Mouse (Mus musculus) brown adipose tissue, adult 24 weeks (tissue): ENCODE data around the gene Kcnj14. TPM values are rescaled to one million over a fixed set of nuclear protein-coding genes. Genes with fewer than 3 reads are reported as not detected.

Experiments used
- H3K27ac ChIP-seq: fragments of 200-500 bp; replicated peaks from 2 replicates; pipeline ENCODE4 v1.5.1; 2012; ENCODE audit warnings: low read depth, mild to moderate bottlenecking, low read length
- H3K4me1 ChIP-seq: fragments of 200-500 bp; 2 replicates; pipeline ENCODE4 v1.6.1; 2012; ENCODE audit warnings: low read length, mixed read lengths; ENCODE audit not compliant: control insufficient read depth, insufficient read depth, insufficient read length
- H3K4me3 ChIP-seq: fragments of 200-500 bp; 2 replicates; pipeline ENCODE4 v1.5.1; 2012; ENCODE audit warnings: low read depth, mild to moderate bottlenecking, low read length, moderate library complexity; ENCODE audit not compliant: insufficient read depth
- polyA plus RNA-seq: library from polyadenylated mRNA; stranded (reverse); fragments of >200 nt; gene quantifications from 2 replicates; pipeline ENCODE4 v1.2.4, GENCODE M21; 2012; ENCODE audit not compliant: missing spikeins, insufficient read depth, insufficient read length

Kcnj14 gene
- polyA plus RNA-seq, 1 experiment = 1.1 TPM

DNA sequence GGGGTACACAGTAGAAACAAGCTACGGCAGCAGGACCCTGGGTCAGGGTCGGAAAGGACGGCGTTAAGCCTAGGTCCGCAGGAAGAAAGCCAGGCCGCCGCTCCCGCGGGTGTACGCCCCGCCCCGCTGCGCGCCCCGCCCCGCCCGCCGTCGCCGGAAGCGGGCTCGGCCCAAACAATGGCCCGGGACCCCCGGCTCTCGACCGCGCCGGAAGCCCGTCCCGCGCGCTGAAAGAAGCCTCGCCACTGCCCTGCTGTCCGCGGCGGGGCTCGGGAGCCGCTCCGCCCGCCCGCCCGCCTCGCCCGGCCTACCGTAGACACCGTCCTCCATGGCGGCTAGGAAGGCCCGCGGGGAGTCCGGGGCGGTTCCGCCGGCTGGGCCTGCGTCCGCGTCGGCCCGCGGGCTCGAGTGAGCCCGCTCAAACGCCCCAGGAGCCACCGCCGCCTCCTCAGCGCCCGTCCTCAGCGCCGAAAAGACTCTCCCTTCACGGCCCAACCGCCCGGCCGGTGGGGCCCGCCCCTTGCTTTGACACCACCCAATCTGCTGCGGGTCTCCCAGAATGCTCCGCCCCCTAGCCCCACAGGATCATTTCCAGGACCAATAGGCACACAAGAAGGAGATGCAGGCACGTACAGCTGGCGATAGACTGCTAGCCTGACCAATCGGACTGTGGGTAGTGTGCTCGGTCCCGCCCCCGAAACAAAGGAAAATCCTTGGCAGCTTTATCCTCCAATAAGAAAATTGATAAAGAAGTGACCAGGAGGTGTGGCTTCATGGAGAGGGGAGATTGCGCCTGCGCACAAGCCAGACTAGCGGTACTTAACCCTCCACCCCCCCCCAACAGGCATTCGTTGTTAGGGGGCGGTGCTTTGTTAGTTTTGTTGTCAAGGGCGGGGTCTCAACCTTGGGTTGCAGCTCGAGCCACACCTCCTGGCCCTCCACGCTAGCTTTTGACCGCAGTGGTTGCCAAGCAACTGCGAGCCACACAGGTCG lies 10.5 kb downstream of the Kcnj14 start, which contains the start of gene Cyth2:
Gene Cyth2, minus strand, starts transcription at position 795 of the 993 bp plus-strand sequence.
- Histone ChIP-seq H3K27ac (peak within 1 kb of the TSS; percentile 67), H3K4me3 (peak within 1 kb of the TSS; percentile 74), H3K4me1 (peaks cover 3% of the 10 kb centered on the region)

DNA sequence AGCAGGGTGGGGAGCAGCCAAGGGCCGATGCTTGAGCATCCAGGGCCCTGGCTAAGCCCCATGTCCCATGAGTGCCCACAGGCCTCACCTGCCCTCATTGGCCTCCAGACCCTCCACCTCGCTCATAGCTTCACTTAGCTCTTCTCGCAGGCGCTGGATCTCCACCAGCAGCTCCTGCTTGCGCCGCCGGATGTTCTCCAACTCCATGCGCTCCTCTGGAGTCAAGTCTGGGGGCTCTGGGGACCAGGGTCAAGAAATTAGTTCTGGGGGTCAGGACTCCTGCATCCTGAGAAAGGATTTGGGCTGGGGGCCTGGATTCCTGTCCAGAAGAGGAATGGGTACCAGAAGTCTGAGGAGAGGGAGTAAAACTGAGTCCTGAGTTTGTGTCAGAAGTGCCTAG lies 11.7 kb downstream of the Kcnj14 start:
- Histone ChIP-seq H3K4me1 (peaks cover 3% of the 10 kb centered on the region), H3K27ac (no peak overlapping the region), H3K4me3 (peak overlapping the region; percentile 74)

DNA sequence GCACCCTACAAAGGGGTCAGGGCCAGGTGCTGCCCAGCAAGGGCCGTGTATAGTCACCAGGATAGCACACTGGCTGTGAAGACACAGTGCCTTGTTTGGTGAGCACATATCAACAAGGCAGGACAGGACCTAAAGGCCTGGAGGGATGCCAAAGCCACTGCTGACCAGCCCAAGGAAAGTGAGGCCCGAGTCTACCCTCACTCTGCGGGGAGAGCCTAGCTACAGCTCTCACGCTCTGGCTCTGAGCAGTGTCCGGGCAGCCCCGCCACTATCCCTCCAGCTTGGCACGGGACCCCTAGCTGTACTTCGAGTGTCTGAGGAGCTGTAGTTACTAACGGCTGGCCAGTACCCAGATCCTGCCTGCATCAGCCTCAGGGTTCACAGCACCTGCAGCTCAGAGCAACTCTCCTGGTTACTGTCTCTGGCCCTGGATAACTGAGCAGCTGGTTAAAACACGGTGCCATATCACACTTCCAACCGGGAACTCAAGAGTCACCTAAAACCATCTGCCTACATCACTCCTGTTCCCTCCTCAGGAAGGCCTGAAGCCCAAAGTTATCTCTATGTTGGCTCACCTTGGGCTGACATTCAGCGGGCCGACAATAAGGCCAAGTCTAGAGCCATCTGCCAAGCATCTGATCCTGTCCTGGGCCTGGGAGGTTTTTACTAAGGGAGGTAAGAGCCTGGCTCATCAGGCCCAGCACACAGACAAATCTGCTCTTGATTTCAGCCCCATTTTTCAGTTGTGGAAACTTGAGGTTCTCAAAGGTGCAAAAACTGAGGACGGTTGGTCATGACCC lies 15.1 kb downstream of the Kcnj14 start:
- Histone ChIP-seq H3K27ac (no peak overlapping the region), H3K4me3 (no peak overlapping the region), H3K4me1 (peaks cover 3% of the 10 kb centered on the region)

DNA sequence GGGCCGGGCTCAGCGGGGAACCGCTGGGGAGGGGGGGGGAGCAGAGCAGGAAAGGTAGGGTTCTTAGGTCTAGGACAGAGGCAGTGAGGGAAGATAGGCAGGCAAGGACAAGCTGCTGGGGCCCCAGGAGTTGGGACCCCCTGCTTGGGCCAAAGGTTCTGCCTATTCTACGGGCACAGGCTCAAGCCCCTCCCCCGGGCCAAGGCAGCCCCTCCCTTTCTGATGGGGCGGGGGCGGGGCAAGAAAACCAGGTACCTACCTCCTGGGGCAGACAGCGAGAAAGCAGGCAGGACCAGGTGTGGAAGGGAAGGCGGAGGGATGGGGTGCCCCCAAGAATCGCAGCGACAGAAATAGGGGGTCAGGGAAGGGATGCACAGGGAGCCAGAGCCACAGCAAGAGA lies 16.1 kb downstream of the Kcnj14 start:
- H3K4me3 ChIP-seq = no peak overlapping the region
- H3K4me1 ChIP-seq = peaks cover 3% of the 10 kb centered on the region
- no peak overlapping the region for H3K27ac ChIP-seq

DNA sequence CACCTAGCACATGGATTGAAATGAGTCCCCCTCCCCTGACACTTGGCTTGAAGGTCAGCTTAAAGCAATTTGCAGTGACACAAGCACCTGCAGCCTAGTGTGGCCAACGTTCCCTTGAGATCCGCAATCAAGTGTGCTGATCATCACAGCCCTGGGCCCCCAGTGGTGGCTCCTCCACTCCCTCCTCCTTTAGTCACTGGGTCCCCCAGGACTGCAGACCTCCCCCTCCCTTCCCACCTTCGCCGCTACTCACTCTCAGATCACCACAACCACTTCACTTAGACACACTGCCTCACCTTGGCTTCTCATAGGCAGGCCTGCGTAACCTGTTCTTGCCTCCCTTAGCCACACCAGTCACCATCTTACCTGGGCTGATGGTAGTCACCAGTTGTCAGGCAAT lies 18.6 kb downstream of the Kcnj14 start:
- Histone ChIP-seq H3K4me1 (no peaks in the 10 kb centered on the region), H3K4me3 (no peak overlapping the region), H3K27ac (no peak overlapping the region)

DNA sequence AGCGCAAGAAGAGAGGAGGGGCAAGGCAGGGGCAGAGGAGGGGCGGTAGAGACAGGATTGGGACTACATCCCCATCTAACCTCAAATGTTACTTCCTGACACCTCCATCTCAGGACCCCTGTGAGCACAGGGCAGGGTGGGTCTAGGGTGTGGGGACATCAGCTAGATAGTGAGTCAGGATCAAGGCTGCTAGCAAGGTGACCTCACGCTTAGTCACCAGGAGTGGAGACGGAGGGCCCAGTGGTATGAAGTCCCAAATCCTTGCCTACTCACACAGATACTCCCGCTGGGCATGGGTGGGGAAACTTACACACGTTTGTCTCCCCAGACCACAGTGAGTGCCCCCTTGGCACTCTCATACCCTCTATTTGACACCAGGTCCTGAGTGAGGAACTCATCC lies 22.0 kb downstream of the Kcnj14 start:
- H3K4me1 ChIP-seq = no peaks in the 10 kb centered on the region
- H3K4me3 ChIP-seq = no peak overlapping the region
- H3K27ac ChIP-seq = no peak overlapping the region

DNA sequence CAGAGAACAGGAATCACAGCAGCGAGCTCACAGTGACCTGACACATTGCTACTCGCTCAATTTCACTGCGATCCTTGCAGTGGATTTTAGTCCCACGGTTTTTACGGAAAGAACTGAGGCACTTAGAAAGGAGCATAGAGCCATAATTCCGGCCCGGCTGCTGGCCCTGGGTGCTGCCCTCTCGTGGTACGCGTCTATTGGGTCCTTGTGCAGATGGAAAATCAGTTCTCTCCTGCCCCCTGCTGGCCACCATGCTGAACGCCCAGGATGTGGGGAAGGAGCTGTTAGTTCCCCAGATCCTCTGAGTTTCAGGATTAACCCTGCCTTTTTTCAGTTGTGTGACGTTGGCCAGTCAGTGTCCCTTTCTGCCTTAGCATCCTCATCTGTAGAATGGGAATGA lies 23.2 kb downstream of the Kcnj14 start:
- H3K27ac ChIP-seq = no peak overlapping the region
- no peaks in the 10 kb centered on the region for H3K4me1 ChIP-seq
- H3K4me3 ChIP-seq = peak overlapping the region; percentile 47

DNA sequence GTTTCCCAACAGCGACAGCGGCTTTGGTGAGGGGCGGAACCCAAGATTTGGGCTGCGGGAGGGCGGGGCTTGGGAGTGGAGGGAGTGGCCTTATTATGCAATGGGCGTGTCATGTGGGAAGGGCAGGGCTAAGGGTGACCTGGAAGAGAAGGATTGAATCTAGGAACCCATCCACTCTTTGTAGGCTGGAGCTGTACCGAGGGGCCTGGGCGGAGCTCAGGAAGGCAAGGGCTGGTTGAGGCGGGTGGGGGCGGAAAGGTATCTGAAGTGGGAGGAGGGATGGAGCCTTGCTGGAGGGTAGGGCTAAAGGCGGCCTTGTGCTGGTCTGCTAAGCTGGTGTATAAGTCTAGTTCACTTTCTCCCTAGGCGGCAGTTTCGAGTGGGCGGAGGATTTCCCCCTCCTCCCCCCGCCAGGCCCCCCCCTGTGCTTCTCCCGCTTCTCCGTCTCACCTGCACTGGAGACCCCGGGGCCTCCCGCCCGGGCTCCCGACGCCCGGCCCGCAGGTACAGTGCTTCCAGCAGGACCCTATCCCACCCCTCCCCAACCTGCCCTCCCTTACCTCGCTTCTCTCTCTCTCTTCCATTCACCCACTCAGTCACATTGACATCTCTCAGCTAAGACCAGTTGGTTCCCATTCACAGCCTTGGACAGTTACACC lies 23.9 kb downstream of the Kcnj14 start:
- Histone ChIP-seq H3K27ac (no peak overlapping the region), H3K4me3 (peak overlapping the region; percentile 57), H3K4me1 (no peaks in the 10 kb centered on the region)

DNA sequence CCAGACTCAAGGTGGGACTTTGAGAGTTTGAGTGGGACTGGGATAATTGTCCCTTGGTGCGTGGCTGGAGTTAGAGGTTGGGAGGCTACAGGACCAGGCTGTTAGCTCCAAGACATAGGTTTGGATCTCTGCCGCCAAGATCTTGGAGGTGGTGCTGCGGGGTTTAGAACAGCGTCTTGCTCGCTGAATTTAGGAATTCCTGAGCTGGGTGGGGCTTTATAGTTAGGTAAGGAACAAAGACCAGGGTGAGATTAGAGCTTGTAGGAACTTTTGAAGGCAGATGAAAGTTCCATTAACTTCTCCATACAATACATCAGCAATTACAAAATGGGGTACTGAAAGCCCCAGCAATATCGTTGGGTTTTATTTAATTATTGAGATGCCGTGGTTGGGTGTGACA lies 24.6 kb downstream of the Kcnj14 start:
- H3K4me3 ChIP-seq = no peak overlapping the region
- H3K27ac ChIP-seq = no peak overlapping the region
- H3K4me1 ChIP-seq = no peaks in the 10 kb centered on the region

DNA sequence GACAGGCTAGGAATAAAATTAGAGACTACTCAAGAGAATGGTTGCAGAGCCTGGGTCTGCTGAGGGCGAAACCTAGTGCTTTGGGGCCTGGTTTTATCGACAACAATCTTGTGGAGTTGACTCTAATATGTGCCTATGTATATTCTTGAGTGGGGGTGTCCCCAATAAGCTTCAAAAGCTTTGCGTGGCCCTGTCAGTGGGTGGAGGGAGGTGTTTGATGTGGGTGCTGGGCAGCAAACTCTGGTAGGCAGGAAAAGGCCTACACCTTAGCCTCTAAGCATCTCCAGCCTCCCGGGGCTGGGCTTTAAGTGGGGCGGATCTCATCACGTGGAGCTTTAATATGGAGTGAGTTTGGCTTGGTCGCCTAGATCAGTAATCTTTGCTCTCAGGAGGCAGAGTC lies 25.7 kb downstream of the Kcnj14 start:
- Histone ChIP-seq H3K4me3 (no peak overlapping the region), H3K4me1 (no peaks in the 10 kb centered on the region), H3K27ac (no peak overlapping the region)

DNA sequence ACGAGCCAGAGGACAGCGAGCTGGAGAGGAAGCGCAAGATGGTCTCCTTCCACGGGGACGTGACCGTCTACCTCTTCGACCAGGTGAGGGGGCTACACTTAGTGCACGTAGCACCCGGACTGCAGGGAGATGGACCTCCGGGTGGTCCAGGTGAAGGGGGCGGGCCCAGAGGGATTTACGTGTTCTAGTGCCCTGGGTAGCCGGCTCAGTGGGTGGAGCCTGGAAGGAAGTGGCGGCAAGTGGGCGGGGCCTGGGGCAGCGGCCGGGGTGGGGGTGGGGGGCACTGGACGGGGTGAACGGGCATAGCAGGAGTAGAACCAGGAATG lies 26.1 kb downstream of the Kcnj14 start:
- Histone ChIP-seq H3K4me3 (peak overlapping the region; percentile 65), H3K27ac (no peak overlapping the region), H3K4me1 (no peaks in the 10 kb centered on the region)

DNA sequence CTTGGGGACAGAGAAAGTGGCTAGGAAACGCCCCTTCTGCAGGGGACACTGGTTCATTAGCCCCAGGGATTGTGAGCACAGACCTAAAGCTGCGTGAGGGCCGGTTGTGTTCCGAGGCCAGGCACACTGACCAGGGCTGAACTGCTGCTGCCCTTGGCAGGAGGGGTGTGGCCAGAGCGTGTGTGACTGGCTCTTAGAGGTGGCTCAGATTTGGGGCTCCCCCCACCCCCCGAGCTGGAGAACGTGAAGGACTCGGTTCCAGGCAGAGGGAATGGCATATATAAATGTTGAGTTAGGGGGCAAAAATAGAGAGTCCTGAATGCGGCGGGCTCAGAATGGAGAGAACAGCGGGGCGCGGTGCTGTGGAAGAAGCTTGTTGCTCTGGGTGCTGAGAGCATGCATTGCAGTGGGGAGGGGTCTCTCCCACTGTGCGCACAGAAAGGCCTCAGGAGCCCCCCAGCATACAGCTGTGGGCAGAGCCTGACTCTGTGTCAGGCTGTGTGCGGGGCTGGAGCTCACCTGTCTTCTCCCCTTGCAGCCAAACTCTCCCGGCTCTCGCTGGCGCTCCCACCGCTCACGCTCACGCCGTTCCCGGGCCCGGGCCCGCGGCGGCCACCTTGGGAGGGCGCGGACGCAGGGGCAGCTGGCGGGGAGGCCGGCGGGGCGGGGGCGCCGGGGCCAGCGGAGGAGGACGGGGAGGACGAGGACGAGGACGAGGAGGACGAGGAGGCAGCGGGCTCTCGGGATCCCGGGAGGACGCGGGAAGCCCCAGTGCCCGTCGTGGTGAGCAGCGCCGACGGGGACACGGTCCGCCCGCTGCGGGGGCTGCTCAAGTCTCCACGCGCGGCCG lies 26.7 kb downstream of the Kcnj14 start:
- Histone ChIP-seq H3K27ac (no peak overlapping the region), H3K4me3 (peak overlapping the region; percentile 65), H3K4me1 (no peaks in the 10 kb centered on the region)

DNA sequence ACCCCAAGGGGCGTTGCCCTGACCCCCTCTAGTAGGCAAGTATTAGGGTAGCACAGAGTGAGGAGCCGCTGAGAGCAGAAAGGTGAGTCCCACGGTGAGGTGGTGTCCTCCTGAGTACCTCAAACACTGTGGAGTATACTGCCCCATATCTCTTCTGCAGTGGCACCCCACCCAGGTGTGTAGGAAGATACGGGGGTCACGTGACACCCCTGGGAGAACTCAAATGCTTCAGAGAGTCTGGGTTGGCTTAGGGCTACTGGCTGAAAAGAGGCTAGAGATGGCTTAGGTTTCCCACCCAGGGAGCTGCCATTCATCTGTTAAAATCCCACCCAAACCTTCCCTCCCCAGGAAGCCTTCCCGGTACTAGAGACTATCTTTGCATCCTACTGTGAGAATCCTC lies 27.6 kb downstream of the Kcnj14 start:
- no peak overlapping the region for H3K27ac ChIP-seq
- H3K4me1 ChIP-seq = no peaks in the 10 kb centered on the region
- no peak overlapping the region for H3K4me3 ChIP-seq

DNA sequence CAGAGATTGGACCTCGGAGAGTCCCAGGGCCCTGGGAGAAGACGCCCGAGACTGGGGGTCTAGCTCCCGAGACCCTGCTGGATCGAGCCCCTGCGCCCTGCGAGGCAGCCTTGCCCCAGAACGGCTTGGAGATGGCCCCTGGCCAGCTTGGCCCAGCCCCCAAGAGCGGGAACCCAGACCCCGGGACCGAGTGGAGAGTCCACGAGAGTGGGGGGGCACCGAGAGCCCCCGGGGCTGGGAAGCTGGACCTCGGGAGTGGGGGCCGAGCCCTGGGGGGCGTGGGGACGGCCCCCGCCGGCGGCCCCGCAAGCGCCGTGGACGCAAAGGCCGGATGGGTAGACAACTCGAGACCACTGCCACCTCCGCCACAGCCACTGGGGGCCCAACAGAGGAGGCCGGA lies 29.6 kb downstream of the Kcnj14 start:
- Histone ChIP-seq H3K27ac (no peak overlapping the region), H3K4me1 (no peaks in the 10 kb centered on the region), H3K4me3 (no peak overlapping the region)
